Mouse (Mus musculus) heart, postnatal 0 days (tissue): ENCODE results near the gene Stk39.

Experiments
- CTCF ChIP-seq: IDR thresholded peaks from 2 replicates; pipeline ENCODE4 v1.5.1; 2016; ENCODE audit warnings: antibody characterized with exemption, control low read depth, low read depth
- EP300 ChIP-seq: IDR thresholded peaks from 2 replicates; pipeline ENCODE4 v1.6.1; 2016; ENCODE audit warnings: antibody characterized with exemption, low read depth

DNA sequence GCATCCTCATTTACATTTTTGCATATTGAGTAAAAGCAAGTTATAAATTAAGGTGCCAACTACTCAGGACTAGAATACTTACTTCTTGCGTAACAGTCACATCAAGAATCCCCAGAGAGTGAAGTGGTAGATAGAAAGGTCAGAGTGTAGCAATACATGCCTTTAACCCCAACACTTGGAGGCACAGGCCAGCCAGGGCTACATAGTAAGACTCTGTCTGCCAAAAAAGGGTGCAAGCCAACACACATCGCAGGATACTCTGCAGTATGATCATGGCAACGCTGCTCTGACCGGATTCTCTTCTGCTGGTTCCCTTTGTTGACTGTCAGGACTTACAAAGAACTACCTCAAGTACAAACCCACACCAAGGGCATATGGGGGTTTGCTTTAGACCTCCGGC is 101.7 kb downstream of the Stk39 start:
- TF ChIP-seq CTCF, result no peak
- no peak for TF ChIP-seq EP300
